Mouse (Mus musculus): Measurements from ENCODE around the gene Tifa. TPM values are rescaled to one million over a fixed set of nuclear protein-coding genes. Genes with fewer than 3 reads are reported as not detected.
A peak's percentile ranks its signal among the peaks of the same experiment; 100 is the strongest.

Gene Tifa
- total and polyA plus RNA-seq, 3 experiments, result 1.4 to 3.2 (median 2.8) TPM

DNA sequence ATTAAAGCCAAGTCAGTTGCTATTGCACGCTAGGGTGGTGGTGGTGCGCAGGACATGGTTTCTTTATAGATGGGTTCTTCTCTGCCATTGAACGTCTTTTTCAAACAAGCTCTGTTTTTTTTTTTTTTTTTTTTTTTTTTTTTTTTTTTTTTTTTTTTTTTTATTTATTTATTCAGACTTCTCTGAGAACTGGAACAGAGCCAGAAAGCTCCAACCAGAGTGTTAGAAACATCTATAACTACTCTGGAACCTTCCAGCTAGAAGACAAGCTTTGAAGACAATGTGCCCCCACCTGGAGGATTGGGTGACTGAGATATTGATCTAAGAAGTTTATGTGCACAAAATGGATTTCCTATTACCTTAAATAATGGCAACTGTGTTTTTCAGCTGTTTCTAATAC lies 74.0 kb downstream of the Tifa start:
- in situ Hi-C loops (cut with MboI; ENCODE audit: low pct_ligation_motif_present, low pct_unique_long_range_greater_than_20kb, low sequenced_read_pairs), result no loop called here
- H3K27ac ChIP-seq (ENCODE audit: insufficient read depth, low read depth), result no peak overlapping the region
- DNase-seq (ENCODE audit: extremely low read depth), result no peak
- H3K4me2 ChIP-seq (ENCODE audit: insufficient read depth, low read depth, poor library complexity, severe bottlenecking), result no peak overlapping the region
- no peak overlapping the region for H3K4me3 ChIP-seq (replicated peaks in 1 of 3; ENCODE audit: low read depth in 2 of 3, low read length in 2 of 3, poor library complexity in 1 of 3)
- no peaks in the 10 kb centered on the region for H3K27me3 ChIP-seq (replicated peaks)
- H3K4me1 ChIP-seq (ENCODE audit: control insufficient read depth in 1 of 2, insufficient read depth in 2 of 2), result peaks cover 2 to 10% of the 10 kb centered on the region in 2 experiments; a peak in 2 of 4 replicates
- H3K36me3 ChIP-seq (replicated peaks in 1 of 2; ENCODE audit: control insufficient read depth in 1 of 2, insufficient read depth in 1 of 2, low read length in 1 of 2), result no peaks in the 10 kb centered on the region
- no peaks in the 10 kb centered on the region for H3K79me2 ChIP-seq (replicated peaks; ENCODE audit: control insufficient read depth, extremely low read depth, insufficient read depth, poor library complexity, severe bottlenecking)
- H3K9me3 ChIP-seq (replicated peaks; ENCODE audit: low read length), result peaks cover 4% of the 10 kb centered on the region
- TF ChIP-seq RAD21 (IDR thresholded peaks at IDR 0.05; ENCODE audit: low read depth, low read length) (no peak), IRF4 (IDR thresholded peaks at IDR 0.05; ENCODE audit: low read depth, low read length) (no peak), BHLHE40 (IDR thresholded peaks at IDR 0.05; ENCODE audit: low read depth, low read length) (no peak), ZMIZ1 (IDR thresholded peaks at IDR 0.05; ENCODE audit: low read depth, low read length) (no peak), RCOR1 (conservative IDR thresholded peaks at IDR 0.05; ENCODE audit: low read depth, low read length) (no peak)
- H3K9ac ChIP-seq (ENCODE audit: insufficient read depth, low read depth), result no peak overlapping the region
- dilution Hi-C loops (cut with MboI; ENCODE audit: extremely low pct_ligation_motif_present, extremely low pct_unique_long_range_greater_than_20kb, low sequenced_read_pairs), result no loop called here

DNA sequence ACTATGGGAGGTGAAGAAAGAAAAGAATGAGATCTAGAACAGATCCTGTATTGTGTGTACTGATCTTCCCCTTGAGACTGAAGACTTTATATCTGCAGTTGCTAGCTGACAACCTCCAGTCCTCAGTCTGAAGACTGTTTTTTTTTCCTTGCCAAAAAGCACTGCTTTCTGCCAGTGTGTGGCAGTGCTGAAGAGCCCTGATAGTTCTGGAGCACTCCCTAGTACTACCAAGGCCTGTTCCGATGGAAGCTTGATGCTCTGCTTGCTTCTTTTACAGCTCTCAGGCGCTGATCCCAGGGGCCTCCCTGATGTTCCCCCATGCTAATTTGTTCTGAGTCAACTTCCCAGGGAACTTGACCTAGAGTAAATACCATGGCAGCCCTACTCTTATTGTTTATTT lies 74.6 kb downstream of the Tifa start:
- H3K4me3 ChIP-seq (replicated peaks in 1 of 3; ENCODE audit: low read depth in 2 of 3, low read length in 2 of 3, poor library complexity in 1 of 3), result no peak overlapping the region
- no peaks in the 10 kb centered on the region for H3K79me2 ChIP-seq (replicated peaks; ENCODE audit: control insufficient read depth, extremely low read depth, insufficient read depth, poor library complexity, severe bottlenecking)
- H3K36me3 ChIP-seq (replicated peaks in 1 of 2; ENCODE audit: control insufficient read depth in 1 of 2, insufficient read depth in 1 of 2, low read length in 1 of 2), result no peaks in the 10 kb centered on the region
- dilution Hi-C loops (cut with MboI; ENCODE audit: extremely low pct_ligation_motif_present, extremely low pct_unique_long_range_greater_than_20kb, low sequenced_read_pairs), result no loop called here
- no peak overlapping the region for H3K27ac ChIP-seq (ENCODE audit: insufficient read depth, low read depth)
- in situ Hi-C loops (cut with MboI; ENCODE audit: low pct_ligation_motif_present, low pct_unique_long_range_greater_than_20kb, low sequenced_read_pairs), result no loop called here
- no peak overlapping the region for H3K9ac ChIP-seq (ENCODE audit: insufficient read depth, low read depth)
- no peak for TF ChIP-seq MEF2A (IDR thresholded peaks at IDR 0.05; ENCODE audit: borderline replicate concordance, low read depth, low read length)
- TF ChIP-seq CTCF (conservative IDR thresholded peaks at IDR 0.05 in 1 of 2, IDR thresholded peaks at IDR 0.05 in 1 of 2; ENCODE audit: low read depth in 2 of 2, low read length in 2 of 2), result peak in 1 of 2 experiments; percentile 8; a peak in 1 of 4 replicates
- H3K4me2 ChIP-seq (ENCODE audit: insufficient read depth, low read depth, poor library complexity, severe bottlenecking), result no peak overlapping the region
- DNase-seq (ENCODE audit: extremely low read depth), result no peak
- H3K27me3 ChIP-seq (replicated peaks), result no peaks in the 10 kb centered on the region
- no peaks in the 10 kb centered on the region for H3K9me3 ChIP-seq (replicated peaks; ENCODE audit: low read length)
- H3K4me1 ChIP-seq (ENCODE audit: control insufficient read depth in 1 of 2, insufficient read depth in 2 of 2), result peaks cover 2 to 10% of the 10 kb centered on the region in 2 experiments; a peak in 2 of 4 replicates

GRCm38 (mm10) chr3:127868046-127868758 lies 78.6 kb downstream of the Tifa start:
- in situ Hi-C loops (cut with MboI; ENCODE audit: low pct_ligation_motif_present, low pct_unique_long_range_greater_than_20kb, low sequenced_read_pairs) (no loop called here), dilution Hi-C loops (cut with MboI; ENCODE audit: extremely low pct_ligation_motif_present, extremely low pct_unique_long_range_greater_than_20kb, low sequenced_read_pairs) (no loop called here)
- Histone ChIP-seq H3K4me1 (ENCODE audit: control insufficient read depth in 1 of 2, insufficient read depth in 2 of 2) (peaks cover 0 to 10% of the 10 kb centered on the region in 2 experiments; a peak in 2 of 4 replicates), H3K4me2 (ENCODE audit: insufficient read depth, low read depth, poor library complexity, severe bottlenecking) (no peak overlapping the region), H3K9me3 (replicated peaks; ENCODE audit: low read length) (no peaks in the 10 kb centered on the region), H3K36me3 (replicated peaks in 1 of 2; ENCODE audit: control insufficient read depth in 1 of 2, insufficient read depth in 1 of 2, low read length in 1 of 2) (no peaks in the 10 kb centered on the region), H3K4me3 (replicated peaks in 1 of 3; ENCODE audit: low read depth in 2 of 3, low read length in 2 of 3, poor library complexity in 1 of 3) (no peak overlapping the region), H3K9ac (ENCODE audit: insufficient read depth, low read depth) (no peak overlapping the region), H3K79me2 (replicated peaks; ENCODE audit: control insufficient read depth, extremely low read depth, insufficient read depth, poor library complexity, severe bottlenecking) (no peaks in the 10 kb centered on the region), H3K27ac (ENCODE audit: insufficient read depth, low read depth) (no peak overlapping the region), H3K27me3 (replicated peaks) (no peaks in the 10 kb centered on the region)
- no peak for TF ChIP-seq CHD1 (IDR thresholded peaks at IDR 0.05; ENCODE audit: low read depth, low read length)
- TF ChIP-seq MAZ (IDR thresholded peaks at IDR 0.05; ENCODE audit: low read depth, low read length), result no peak
- TF ChIP-seq PAX5 (IDR thresholded peaks at IDR 0.05; ENCODE audit: low read length), result no peak
- no peak for TF ChIP-seq POLR2AphosphoS2 (IDR thresholded peaks at IDR 0.05; ENCODE audit: low read depth, low read length)
- no peak for TF ChIP-seq MEF2A (IDR thresholded peaks at IDR 0.05; ENCODE audit: borderline replicate concordance, low read depth, low read length)
- TF ChIP-seq UBTF (IDR thresholded peaks at IDR 0.05; ENCODE audit: low read depth, low read length), result no peak
- TF ChIP-seq RAD21 (IDR thresholded peaks at IDR 0.05; ENCODE audit: low read depth, low read length), result no peak
- no peak for TF ChIP-seq E2F4 (IDR thresholded peaks at IDR 0.05; ENCODE audit: insufficient replicate concordance, low read depth, low read length)
- TF ChIP-seq CTCF (conservative IDR thresholded peaks at IDR 0.05 in 1 of 2, IDR thresholded peaks at IDR 0.05 in 1 of 2; ENCODE audit: low read depth in 2 of 2, low read length in 2 of 2), result no peak
- no peak for TF ChIP-seq GABPA (IDR thresholded peaks at IDR 0.05; ENCODE audit: insufficient replicate concordance, low read depth, low read length)
- no peak for TF ChIP-seq ZKSCAN1 (IDR thresholded peaks at IDR 0.05; ENCODE audit: borderline replicate concordance, low read depth, low read length)
- no peak for TF ChIP-seq SMC3 (IDR thresholded peaks at IDR 0.05; ENCODE audit: low read depth, low read length)
- no peak for TF ChIP-seq KAT2A (IDR thresholded peaks at IDR 0.05; ENCODE audit: insufficient replicate concordance, low read length)
- no peak for TF ChIP-seq MAX (IDR thresholded peaks at IDR 0.05; ENCODE audit: low read length)
- TF ChIP-seq RCOR1 (conservative IDR thresholded peaks at IDR 0.05; ENCODE audit: low read depth, low read length), result no peak
- no peak for TF ChIP-seq JUN (IDR thresholded peaks at IDR 0.05; ENCODE audit: insufficient read depth, low read depth, low read length)
- TF ChIP-seq IRF4 (IDR thresholded peaks at IDR 0.05; ENCODE audit: low read depth, low read length), result no peak
- DNase-seq (ENCODE audit: extremely low read depth), result no peak

All from CH12.LX (cell line).